Mouse (Mus musculus): ENCODE data around the gene Myo9a.

DNA sequence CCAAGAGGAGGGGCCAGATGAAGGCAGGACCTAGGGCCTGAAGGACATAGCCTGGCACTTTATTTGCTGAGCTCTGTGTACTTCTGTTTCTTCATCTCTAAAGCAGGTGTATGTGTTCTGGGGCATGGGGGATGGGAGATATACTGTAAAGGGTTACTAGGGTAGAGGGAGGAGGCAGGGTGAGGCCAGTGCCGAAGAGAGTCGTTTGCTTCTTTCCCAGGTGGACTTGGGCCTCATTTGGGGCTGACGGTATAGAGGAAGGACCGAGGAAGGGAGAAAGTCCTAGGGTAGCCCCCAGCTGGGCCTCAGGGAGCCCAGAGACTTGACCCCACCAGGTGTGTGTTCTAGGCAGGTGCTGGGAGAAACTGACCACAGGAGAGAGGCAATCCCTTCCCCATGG, 201.2 kb downstream of the Myo9a start:
- no peak for TF ChIP-seq ZC3H11A (IDR thresholded peaks at IDR 0.05; ENCODE audit: borderline replicate concordance, low read depth, low read length)
- TF ChIP-seq HCFC1 (IDR thresholded peaks at IDR 0.05; ENCODE audit: borderline replicate concordance, insufficient read depth, low read length), result no peak
- no peak for TF ChIP-seq CHD2 (IDR thresholded peaks at IDR 0.05; ENCODE audit: low read depth, low read length)
